Mouse (Mus musculus): Measurements from ENCODE around the gene Ano2.

Ano2 gene

GRCm38 (mm10) chr6:125894340-125894739 is 204.1 kb downstream of the Ano2 start:
- DNase-seq (ENCODE audit: low read depth, low spot score), result no peak

- no peak for DNase-seq (ENCODE audit: low read depth, low spot score)
Observed at GRCm38 (mm10) chr6:125914446-125914845, 224.2 kb downstream of the Ano2 start.

GRCm38 (mm10) chr6:125922746-125923145 is 232.5 kb downstream of the Ano2 start:
- DNase-seq (ENCODE audit: low read depth, low spot score), result no peak

DNA sequence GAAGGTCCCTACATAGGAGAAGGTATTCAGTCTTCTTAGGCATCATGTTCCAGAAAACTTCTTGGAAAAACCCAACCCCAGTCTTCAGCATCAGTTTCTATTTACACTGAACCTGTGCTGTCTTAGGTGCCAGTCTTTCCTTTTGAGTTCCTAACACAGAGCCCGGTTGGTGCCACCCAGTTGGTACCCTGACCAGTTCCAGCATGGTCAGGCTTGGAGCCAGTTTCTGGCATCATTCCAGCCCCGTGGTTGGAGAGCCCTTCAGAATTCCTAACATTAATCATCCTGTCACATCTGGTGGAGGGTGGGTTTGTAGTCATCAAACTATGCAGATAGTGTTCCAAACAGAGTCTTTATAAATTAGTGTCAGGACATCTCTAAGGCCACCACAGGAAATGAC is 234.8 kb downstream of the Ano2 start:
- DNase-seq (ENCODE audit: low read depth, low spot score), result no peak

DNA sequence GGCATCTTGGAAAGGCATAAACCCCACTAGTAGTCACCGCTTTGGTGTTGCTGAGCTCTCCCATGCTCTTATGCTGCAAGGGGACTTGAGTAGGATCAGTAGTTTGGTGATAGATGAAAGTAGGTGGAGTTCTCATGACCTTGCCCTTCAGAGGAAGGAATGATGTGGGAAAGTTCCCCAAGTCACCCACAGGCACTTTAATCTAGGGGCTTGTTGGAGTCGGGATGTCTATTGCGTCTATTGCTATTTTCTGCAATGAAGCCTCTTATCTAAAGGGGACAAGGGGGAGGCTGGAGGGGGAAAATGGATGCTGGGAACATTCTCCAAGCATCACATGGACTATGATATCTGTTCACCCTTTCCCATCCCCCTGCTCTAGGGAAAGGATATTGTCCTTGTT is 235.6 kb downstream of the Ano2 start:
- DNase-seq (ENCODE audit: low read depth, low spot score), result no peak

- no peak for DNase-seq (ENCODE audit: low read depth, low spot score)
Observed at GRCm38 (mm10) chr6:125931926-125932325, 241.7 kb downstream of the Ano2 start.

GRCm38 (mm10) chr6:125954965-125955364 is 264.7 kb downstream of the Ano2 start:
- peak; percentile 14 for DNase-seq (ENCODE audit: low read depth, low spot score)

GRCm38 (mm10) chr6:125973551-125973950 is 283.3 kb downstream of the Ano2 start:
- DNase-seq (ENCODE audit: low read depth, low spot score), result no peak

- no peak for DNase-seq (ENCODE audit: low read depth, low spot score)
Observed at GRCm38 (mm10) chr6:125975788-125976465, 285.7 kb downstream of the Ano2 start.

DNA sequence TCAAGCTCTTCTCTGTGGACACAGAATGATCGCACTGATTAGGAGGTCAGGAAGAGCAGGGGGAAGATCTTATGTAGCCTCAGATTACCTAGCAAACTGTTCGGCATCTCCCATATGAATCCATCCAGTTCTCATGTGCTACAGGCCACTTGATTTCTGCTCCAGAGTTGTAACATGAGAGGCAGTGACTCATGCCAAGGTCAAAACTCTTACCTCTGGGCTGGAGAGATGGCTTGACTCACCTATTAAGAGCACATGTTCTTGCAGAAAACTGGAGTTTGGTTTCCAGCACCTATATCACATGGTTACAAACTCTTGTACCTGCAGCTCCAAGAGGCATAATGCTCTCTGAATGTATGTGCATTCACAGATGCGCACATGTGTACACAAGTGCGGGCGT is 289.4 kb downstream of the Ano2 start:
- no peak for DNase-seq (ENCODE audit: low read depth, low spot score)

- no peak for DNase-seq (ENCODE audit: low read depth, low spot score)
Observed at GRCm38 (mm10) chr6:125984050-125984449, 293.8 kb downstream of the Ano2 start.

DNA sequence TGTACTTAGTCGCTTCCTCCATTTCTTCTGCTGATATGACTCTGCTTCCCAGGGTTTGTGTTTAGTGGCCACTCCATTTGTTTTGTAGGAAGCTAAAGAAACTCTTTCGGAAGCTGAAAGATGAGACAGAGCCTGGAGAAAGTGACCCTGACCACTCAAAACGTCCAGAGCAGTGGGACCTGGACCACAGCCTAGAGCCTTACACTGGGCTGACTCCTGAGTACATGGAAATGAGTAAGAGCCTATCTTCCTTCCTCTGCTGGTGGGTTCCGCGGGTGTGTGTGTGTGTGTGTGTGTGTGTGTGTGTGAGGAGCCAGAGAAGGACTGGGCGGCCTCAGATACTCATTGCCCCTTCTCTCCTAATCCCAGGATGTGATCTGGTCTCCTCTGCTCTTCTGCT is 302.5 kb downstream of the Ano2 start:
- no peak for DNase-seq (ENCODE audit: low read depth, low spot score)

DNA sequence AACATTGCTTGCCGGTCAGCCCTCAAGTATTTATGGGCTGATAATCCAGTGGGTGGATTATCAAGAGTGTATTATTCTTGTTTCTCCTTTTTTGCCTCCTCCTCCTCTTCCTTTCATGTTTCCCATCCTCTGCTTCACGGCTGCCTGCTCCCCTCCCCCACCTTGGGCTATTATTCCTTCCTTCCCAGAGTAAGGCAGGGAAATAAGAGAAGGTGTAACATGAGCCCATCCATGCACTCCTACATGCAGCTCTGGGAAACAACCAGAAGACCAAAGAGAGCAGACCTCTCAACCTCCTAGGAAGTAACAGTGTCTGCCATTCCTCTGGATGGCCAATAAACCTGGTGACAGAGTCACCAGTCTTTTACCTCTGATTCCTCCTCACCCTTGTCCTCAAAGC is 311.6 kb downstream of the Ano2 start:
- DNase-seq (ENCODE audit: low read depth, low spot score), result no peak

GRCm38 (mm10) chr6:126003002-126003742 is 313.0 kb downstream of the Ano2 start:
- peak; percentile 49 for DNase-seq (ENCODE audit: low read depth, low spot score)

GRCm38 (mm10) chr6:126006647-126007046 is 316.4 kb downstream of the Ano2 start:
- DNase-seq (ENCODE audit: low read depth, low spot score), result no peak

- no peak for DNase-seq (ENCODE audit: low read depth, low spot score)
Observed at GRCm38 (mm10) chr6:126009083-126009482, 318.9 kb downstream of the Ano2 start.

- DNase-seq (ENCODE audit: low read depth, low spot score), result no peak
Observed at GRCm38 (mm10) chr6:126016991-126017390, 326.8 kb downstream of the Ano2 start.

- no peak for DNase-seq (ENCODE audit: low read depth, low spot score)
Observed at GRCm38 (mm10) chr6:126018411-126018810, 328.2 kb downstream of the Ano2 start.

- DNase-seq (ENCODE audit: low read depth, low spot score), result no peak
Observed at GRCm38 (mm10) chr6:126033693-126034402, 343.6 kb downstream of the Ano2 start.

DNA sequence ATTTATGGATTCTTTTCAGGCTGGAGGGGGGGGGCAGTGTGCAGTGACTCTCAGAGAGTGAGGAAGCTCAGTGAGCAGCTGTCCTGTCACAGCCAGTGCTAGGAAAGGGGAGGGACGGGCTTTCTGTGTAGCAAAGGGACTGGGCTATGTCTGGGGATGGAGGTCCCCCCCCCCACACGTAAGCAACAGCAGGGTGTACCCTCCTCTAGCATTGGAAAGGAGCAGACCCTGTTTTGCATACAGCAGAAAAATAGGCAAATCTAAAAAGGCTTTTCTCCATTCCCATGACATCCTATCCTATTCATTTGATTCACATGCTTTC is 344.1 kb downstream of the Ano2 start:
- DNase-seq (ENCODE audit: low read depth, low spot score), result no peak

DNA sequence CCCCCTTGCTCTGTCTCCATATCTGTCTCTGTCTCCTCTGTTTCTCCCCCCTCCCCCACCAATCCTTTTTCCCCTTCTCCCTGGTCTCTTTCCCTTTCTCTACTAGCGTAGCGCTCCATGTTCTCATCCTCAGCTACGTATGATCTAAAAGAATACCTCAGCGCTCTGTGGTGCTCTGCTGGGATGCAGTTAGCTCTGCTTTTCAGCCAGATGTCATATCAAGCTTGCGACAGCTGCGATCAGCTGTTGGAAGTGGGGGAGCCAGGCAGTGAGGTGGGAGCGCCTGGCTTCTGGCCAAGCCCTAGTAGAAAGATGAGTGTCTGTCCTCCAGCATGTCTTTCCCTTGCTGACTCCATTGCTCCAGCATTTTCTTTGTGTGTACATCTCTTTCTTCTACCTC is 344.5 kb downstream of the Ano2 start:
- DNase-seq (ENCODE audit: low read depth, low spot score), result no peak

DNA sequence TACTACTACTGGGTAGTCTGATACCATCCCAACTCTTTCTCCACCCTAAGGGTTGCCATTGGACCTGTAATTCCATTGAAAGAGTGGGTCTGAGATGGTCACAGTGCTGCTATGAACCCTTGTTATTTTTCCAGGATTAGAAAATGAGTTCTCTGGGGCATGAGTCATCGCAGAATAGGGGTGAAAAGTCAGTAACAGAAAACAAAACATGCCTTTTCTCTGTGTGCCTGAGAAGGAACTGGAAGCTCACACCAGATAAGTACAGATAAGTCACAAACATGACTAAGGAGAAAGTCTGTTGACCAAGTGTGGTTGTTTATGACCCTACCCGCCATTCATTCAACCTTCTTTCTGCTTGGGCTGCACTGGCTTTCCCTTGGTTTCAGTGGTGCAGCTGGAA is 345.4 kb downstream of the Ano2 start:
- DNase-seq (ENCODE audit: low read depth, low spot score), result no peak

GRCm38 (mm10) chr6:126045931-126046330 is 355.7 kb downstream of the Ano2 start:
- peak; percentile 30 for DNase-seq (ENCODE audit: low read depth, low spot score)

All from R1 (cell line).